Mouse (Mus musculus) mature B cell (primary cell): ENCODE results near the gene Serinc2.

Source experiments
- in situ Hi-C: fragments of 300-500 bp; cut with MboI; formaldehyde crosslinking; loops from 2 replicates; pipeline ENCODE4 v1.14.3; 2019

The Serinc2 gene

GRCm38 (mm10) chr4:130279105-130279504 lies at the start of gene Serinc2:
Serinc2 (minus strand) TSS chr4:130279205.
- in situ Hi-C loops, result no loop called here

- in situ Hi-C loops, result no loop called here
These were observed 48.4 kb upstream of the Serinc2 start for GRCm38 (mm10) chr4:130327366-130327765.

GRCm38 (mm10) chr4:130325446-130325845 lies 46.4 kb upstream of the Serinc2 start:
- in situ Hi-C loops, result no loop called here

DNA sequence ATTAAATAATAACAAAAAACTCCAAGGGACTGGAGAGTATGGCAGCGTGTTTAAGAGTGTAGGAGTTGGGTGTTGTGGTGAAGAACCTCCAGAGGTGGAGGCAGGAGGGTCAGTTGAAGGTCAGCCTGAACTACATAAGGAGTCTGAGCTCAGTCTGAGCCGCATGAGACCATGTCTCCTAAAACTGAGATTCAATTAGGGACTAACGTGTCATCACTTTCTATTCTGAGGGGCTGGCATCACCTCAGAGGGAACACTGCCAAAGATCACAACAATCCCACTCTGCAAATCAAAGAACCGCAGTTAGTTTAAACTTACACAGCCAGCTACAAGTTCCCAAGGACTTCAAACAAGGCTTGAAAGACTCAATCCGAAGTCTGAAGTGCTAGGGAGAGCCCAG lies 44.6 kb upstream of the Serinc2 start:
- in situ Hi-C loops, result no loop called here

DNA sequence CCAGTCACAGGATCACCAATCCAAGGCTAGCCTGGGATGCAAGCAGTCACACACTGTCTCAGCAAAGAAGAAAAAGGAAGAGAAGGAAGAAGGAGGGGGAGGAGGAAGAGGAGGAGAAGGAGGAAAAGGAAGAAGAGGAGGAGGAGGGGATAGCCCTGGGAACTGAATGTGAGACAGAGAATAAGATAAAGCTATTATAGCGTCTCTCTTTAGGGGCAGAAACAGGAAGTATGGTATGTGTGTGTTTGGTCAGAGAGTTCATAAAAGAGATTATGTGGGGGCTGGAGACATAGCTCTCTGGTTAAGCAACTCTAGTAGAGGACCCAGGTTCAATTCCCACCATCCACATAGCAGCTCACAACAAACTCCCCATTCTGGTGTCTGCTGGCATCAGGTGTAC lies 44.2 kb upstream of the Serinc2 start:
- in situ Hi-C loops, result no loop called here

DNA sequence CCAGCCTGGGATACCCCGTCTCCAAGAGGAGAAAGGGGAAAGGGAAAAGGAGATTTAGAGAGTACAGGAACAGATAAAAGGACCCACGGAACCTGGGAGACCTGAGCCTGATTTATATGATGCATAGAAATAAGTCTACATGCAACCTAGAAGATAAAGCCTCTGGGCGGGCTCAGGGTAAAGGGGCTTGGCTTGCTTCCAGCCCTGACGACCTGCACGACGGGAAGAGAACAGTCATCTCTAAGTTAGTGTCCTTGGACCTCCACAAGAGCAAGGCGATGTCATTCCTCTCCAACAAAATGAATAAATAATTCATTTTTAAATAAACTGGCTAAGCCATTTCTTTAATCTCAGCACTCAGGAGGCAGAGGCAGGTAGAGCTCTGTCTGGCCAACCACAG lies 43.6 kb upstream of the Serinc2 start:
- in situ Hi-C loops, result no loop called here

DNA sequence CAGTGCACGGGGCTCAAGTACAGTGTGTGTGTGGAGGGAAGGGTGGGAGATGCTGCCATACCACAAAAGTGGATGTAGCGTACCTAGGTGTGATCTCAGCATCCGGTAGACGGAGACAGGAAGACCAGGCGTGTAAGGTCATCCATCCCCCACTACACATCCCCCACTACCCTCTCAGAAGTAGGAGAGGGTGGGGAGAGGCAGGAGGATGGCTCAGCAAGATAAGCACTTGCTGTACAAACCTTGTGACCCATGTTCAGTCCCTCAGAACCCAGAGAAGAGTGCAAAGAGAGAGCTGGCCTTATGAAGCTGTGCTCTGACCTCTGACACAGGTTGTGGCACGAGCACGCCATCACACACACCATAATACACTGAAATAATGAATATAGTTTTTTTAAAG lies 42.6 kb upstream of the Serinc2 start:
- in situ Hi-C loops, result no loop called here

DNA sequence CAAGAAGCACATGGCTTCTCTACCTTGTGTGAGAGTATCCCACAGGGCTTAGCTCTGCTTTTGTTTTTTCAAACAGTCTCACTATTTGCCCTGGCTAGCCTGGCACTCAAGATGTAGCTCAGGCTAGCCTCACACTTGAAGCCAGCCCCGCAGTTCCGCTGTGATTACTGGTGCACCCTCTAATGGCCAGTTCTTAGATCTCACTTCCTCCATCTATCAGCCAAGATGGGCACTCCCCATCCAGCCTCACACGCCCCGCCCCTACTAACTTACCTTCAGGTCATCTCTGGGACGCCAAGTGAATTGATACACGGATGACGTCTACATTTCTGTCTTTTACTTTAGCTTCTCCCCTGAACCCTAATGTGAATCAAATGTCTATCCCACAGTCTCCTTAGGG lies 40.6 kb upstream of the Serinc2 start:
- in situ Hi-C loops, result no loop called here

- in situ Hi-C loops, result no loop called here
These were observed 39.1 kb upstream of the Serinc2 start for GRCm38 (mm10) chr4:130318122-130318521.

GRCm38 (mm10) chr4:130316691-130317090 lies 37.7 kb upstream of the Serinc2 start:
- in situ Hi-C loops, result no loop called here

GRCm38 (mm10) chr4:130315771-130316527 lies 36.9 kb upstream of the Serinc2 start:
- in situ Hi-C loops, result no loop called here

DNA sequence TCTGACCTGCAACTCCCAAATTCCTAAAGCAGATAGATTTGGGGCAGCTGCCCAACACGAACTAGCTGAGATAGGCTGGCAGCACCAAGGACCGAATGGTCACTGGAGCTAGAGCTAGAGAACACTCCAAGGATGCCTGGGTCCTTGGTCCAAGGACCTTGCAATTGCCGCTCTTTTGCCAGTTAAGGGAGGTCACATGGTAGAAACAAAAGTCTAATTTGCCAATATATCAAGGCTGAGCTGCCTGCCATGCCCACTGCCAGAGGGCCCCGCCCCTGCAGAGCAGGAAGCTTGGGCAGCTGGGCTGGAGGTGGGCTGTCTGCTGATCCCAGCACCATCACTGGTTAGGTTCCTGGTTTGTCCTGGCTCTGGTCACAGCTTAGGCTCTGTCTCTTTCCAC lies 34.5 kb upstream of the Serinc2 start:
- in situ Hi-C loops, result no loop called here

GRCm38 (mm10) chr4:130312526-130312925 lies 33.5 kb upstream of the Serinc2 start:
- in situ Hi-C loops, result no loop called here

DNA sequence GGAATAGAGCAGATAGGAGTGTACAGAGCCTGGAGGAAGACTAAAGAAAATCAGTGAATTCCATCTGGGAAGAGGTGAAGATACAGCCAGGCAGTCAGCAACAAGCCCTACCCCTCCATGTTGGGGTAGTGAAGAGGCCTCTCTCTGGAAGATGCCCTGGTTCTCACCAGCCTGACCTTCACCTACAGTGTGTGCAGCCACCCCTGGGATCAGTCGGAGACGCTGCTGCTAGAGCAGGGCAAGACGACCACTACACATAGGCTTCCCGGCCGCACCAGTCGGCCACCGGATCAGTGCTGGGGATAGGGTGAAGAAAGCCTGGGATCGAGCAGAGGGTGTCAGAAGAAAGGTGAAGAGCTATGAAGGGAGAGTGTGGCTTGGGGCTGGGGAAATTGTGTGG lies 30.2 kb upstream of the Serinc2 start:
- in situ Hi-C loops, result no loop called here

- in situ Hi-C loops, result no loop called here
These were observed 29.5 kb upstream of the Serinc2 start, which contains the start of the genes Fabp3 and Gm10570 for GRCm38 (mm10) chr4:130308231-130309081. Fabp3 (plus strand) TSS chr4:130308595. Gm10570 (minus strand) TSS chr4:130308674.

DNA sequence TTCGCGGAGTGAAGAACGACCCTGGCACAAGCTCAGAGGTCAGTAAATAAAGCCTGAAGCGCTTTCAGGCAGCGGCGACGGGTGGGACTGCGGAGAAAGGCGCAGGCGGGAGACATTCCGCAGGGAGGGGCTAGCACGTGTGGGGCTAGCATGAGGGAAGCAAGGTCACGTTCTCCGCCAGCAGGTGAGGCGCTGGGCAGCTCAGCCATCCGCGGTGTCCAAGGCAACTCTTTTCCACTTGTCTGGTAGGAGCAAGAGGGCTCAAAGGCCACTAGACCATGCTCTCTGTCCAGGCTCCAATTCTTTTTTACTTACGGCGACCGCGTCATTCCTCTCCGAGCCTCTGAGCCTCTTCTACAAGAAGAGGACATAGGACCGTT lies 28.8 kb upstream of the Serinc2 start:
- in situ Hi-C loops, result no loop called here

- in situ Hi-C loops, result no loop called here
These were observed 28.0 kb upstream of the Serinc2 start for GRCm38 (mm10) chr4:130306796-130307630.

DNA sequence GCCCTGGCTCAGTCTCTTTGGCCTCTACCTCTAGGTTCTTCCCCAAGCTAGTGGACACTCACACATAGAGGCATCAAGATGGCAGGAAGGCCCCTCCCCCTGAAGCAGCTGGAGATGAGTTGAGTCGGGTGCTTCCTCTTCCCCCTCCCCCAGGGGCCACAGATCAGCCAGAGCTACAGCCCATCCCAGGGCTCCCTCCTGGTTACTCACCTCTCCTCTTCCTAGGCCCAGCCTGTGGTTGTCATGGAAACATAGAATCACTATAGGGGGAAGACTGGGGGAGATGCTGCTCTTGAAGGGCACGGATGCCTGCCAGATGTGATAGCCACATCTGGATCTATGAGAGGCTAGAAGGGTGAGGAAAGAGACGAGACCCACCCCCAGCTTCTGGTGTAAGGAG lies 25.7 kb upstream of the Serinc2 start:
- in situ Hi-C loops, result no loop called here

GRCm38 (mm10) chr4:130302285-130302870 lies 23.4 kb upstream of the Serinc2 start:
- in situ Hi-C loops, result no loop called here

GRCm38 (mm10) chr4:130299629-130300018 lies 20.6 kb upstream of the Serinc2 start:
- in situ Hi-C loops, result no loop called here

GRCm38 (mm10) chr4:130298877-130299628 lies 20.0 kb upstream of the Serinc2 start:
- in situ Hi-C loops, result no loop called here
